Mouse (Mus musculus) erythroblast, embryonic 14.5 days (primary cell): ENCODE results near the gene Gbx1. TPM values are rescaled to one million over a fixed set of nuclear protein-coding genes. Genes with fewer than 3 reads are reported as not detected.

Source experiments
- H3K27me3 ChIP-seq: 2 replicates; pipeline ENCODE4 v1.6.1; 2012; ENCODE audit warnings: inconsistent platforms; ENCODE audit not compliant: control insufficient read depth
- H3K36me3 ChIP-seq: 2 replicates; pipeline ENCODE4 v1.6.1; 2012; ENCODE audit warnings: mild to moderate bottlenecking, inconsistent platforms; ENCODE audit not compliant: control insufficient read depth
- H3K4me1 ChIP-seq: 2 replicates; pipeline ENCODE4 v1.6.1; 2012; ENCODE audit warnings: inconsistent platforms; ENCODE audit not compliant: control insufficient read depth
- H3K4me3 ChIP-seq: replicated peaks from 2 replicates; pipeline ENCODE3; 2012; ENCODE audit warnings: moderate library complexity, mild to moderate bottlenecking, inconsistent platforms
- H3K9me3 ChIP-seq: 2 replicates; pipeline ENCODE4 v1.6.1; 2012; ENCODE audit warnings: low read length, inconsistent platforms, mixed read lengths; ENCODE audit not compliant: control insufficient read depth
- GATA1 ChIP-seq: IDR thresholded peaks from 2 replicates; pipeline ENCODE4 v1.6.1; 2012; ENCODE audit warnings: low read length, inconsistent platforms, mixed read lengths
- TAL1 ChIP-seq: IDR thresholded peaks from 3 replicates; pipeline ENCODE4 v1.6.1; 2012; ENCODE audit warnings: low read length, inconsistent platforms, mixed read lengths
- polyA plus RNA-seq: library from polyadenylated mRNA; stranded (reverse); fragments of >175 nt; gene quantifications from 2 replicates; pipeline ENCODE4 v1.2.3, GENCODE M21; 2012

Gene Gbx1
- polyA plus RNA-seq, 1 experiment, result not detected

DNA sequence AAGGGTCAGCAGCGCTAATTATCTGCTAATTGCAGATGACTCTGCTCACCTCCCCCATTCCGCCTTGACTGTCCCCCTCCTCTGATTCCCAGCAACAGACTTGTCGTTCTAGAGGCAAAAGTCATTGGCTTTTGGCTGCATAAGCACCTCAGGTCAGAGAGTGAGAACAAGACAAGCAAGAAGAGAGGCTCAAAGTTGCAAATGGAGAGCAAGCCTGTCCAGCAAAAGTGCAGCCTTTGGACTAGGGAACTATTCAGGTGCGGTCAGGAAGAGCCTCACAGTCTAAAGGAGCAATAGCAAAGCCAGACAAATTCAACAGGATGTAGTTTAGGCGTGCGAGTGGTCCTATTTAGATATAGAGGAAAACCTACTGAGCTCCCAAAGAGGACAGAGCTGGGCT lies 778 bp upstream of the Gbx1 start:
- no peak for TF ChIP-seq GATA1
- no peak for TF ChIP-seq TAL1
- Histone ChIP-seq H3K4me1 (peaks cover 2% of the 10 kb centered on the region; the same call in 1 of the 2 replicates), H3K4me3 (no peak overlapping the region), H3K9me3 (no peaks in the 10 kb centered on the region; the same call in 1 of the 2 replicates), H3K27me3 (peaks cover 81% of the 10 kb centered on the region), H3K36me3 (no peaks in the 10 kb centered on the region)

DNA sequence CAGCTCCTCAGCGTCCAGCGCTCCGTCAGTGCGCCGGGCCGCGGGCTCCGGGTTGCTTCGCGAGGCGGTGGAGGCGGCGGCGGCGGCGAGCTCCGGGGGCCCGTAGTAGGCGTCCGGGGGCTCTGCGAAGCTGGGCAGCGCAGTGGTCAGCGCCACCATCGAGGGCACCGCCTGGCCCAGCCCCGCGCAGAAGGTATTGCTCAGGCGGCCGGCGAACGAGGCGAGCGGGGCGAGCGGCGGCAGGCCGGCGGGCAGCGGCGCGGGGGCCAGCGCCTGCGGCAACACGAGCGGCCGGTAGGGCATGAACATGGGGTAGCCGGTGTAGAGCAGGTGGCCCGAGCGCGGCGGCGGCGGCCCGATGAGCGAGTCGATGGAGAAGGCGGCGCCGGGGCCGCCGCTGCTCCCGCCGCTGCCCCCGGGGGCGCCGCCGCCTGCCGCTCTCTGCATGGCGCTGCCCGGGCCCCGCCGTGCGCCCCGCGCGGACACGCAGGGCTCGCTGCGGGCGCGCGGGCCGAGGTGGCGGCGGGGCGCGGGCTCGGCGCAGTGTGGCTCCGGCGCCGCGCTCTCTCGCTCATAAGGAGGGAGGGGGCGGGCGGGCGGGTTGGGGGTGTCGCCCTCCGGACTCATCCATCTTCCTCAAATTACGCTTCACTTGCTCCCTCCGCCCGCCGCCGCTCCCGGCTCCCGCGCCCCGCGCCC lies 663 bp downstream of the Gbx1 start:
- no peaks in the 10 kb centered on the region for H3K36me3 ChIP-seq
- TF ChIP-seq GATA1 (no peak), TAL1 (no peak)
- peaks cover 2% of the 10 kb centered on the region; the same call in 1 of the 2 replicates for H3K4me1 ChIP-seq
- no peaks in the 10 kb centered on the region; the same call in 1 of the 2 replicates for H3K9me3 ChIP-seq
- H3K27me3 ChIP-seq, result peaks cover 90% of the 10 kb centered on the region
- H3K4me3 ChIP-seq, result no peak overlapping the region

DNA sequence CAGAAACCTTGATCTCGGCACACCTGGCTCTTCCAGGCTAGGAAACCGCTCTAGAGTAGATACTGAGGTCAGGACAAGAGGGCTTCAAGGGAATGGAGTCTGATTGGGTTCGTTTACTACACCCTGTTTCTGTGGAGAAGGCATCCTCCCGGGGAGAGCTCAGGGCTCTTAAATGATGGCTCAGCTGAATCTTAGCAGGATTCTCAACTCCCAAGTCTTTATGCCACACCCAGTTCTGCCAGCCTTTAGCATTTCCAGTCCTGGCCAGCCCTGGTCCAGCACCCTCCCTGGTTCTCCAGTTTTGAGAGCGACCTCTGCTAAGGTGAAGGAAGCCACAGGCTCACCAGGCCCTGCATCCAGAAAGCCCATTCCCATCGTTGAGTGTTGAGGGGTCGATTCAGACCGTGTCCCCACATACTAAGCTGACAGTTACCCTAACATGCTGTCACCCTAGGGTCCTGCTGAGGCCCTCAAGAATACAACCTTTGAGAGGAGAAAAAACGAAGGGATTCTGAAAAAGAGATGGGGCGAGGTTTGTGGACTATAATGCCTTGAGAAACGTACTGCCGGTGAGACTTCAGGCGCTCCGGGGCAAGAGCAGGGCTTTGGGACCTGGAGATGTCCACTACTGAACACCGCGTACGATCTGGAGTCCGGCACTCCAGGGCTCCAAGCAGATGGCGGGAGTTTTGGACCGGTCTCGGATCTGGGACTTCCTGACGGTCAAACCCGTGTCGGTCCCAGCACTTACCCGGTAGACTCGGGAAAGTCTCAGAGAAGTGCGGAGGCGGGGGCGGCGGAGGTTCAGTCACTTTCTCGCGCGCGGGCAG lies 1.4 kb downstream of the Gbx1 start:
- H3K36me3 ChIP-seq, result no peaks in the 10 kb centered on the region
- peaks cover 2% of the 10 kb centered on the region; the same call in 1 of the 2 replicates for H3K4me1 ChIP-seq
- H3K4me3 ChIP-seq, result no peak overlapping the region
- no peaks in the 10 kb centered on the region; the same call in 1 of the 2 replicates for H3K9me3 ChIP-seq
- TF ChIP-seq GATA1 (no peak), TAL1 (no peak)
- peaks cover 89% of the 10 kb centered on the region for H3K27me3 ChIP-seq

DNA sequence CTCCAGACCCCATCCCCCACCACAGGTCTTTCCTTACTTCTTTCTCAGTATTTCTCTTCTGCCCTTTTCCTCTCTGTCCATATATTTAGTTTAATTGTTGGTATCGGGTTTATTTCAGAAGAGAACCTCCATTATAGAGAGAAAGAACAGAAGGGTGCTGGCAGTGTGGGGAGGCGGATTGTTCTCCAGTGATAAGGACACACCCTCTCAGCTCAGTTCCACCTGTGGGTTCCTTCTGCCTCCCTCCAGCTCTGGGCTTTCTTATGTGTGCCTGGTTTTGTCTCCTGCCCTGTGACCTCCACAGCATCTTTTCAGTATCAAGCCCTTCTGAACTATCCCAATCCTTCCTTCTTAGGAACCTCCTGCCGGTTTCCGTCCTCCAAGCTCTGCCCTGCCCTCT lies 2.5 kb downstream of the Gbx1 start:
- Histone ChIP-seq H3K4me3 (no peak overlapping the region), H3K27me3 (peaks cover 92% of the 10 kb centered on the region), H3K4me1 (peaks cover 2% of the 10 kb centered on the region; the same call in 1 of the 2 replicates), H3K9me3 (no peaks in the 10 kb centered on the region; the same call in 1 of the 2 replicates), H3K36me3 (no peaks in the 10 kb centered on the region)
- no peak for TF ChIP-seq TAL1
- TF ChIP-seq GATA1, result no peak

DNA sequence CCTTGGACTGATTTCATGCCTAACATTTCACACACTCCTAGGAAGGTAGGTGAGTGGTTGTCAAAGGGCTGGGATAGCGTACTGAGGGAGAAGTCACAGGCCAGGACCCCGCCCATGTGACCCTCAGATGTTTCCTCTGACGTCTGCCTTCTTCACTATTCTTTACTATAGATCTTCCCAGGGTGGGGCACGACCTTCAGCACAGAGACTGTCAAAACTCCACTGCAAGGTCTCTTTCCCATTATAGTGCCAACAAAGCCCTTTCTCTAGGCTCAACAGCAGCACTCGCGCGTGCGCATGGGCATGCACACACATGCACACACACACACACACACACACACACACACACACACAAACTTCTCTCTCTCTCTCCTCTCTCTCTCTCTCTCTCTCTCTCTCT lies 3.2 kb downstream of the Gbx1 start:
- Histone ChIP-seq H3K27me3 (peaks cover 85% of the 10 kb centered on the region), H3K9me3 (no peaks in the 10 kb centered on the region; the same call in 1 of the 2 replicates), H3K36me3 (no peaks in the 10 kb centered on the region), H3K4me1 (peaks cover 2% of the 10 kb centered on the region; the same call in 1 of the 2 replicates), H3K4me3 (no peak overlapping the region)
- no peak for TF ChIP-seq GATA1
- no peak for TF ChIP-seq TAL1

DNA sequence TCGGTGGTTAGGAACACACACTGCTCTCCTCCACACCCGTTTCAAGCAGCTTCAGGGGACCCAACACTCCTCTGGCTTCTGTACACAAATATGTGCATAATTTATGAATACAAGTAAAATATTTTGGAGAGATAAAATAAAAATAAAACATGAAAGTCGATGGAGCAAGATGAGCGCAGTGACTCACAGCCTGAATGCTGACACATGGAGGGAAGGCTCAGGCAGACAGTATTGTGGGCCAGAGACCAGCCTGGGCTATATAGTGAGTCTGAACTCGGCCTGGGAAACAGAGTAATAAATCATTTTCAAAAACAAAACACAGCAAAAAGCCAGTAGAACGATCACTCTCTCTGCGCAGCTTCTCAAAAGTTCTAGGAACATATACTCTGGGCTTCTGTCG lies 5.6 kb downstream of the Gbx1 start:
- TF ChIP-seq TAL1 (no peak), GATA1 (no peak)
- Histone ChIP-seq H3K36me3 (no peaks in the 10 kb centered on the region), H3K4me3 (no peak overlapping the region), H3K9me3 (no peaks in the 10 kb centered on the region; the same call in 1 of the 2 replicates), H3K27me3 (peaks cover 69% of the 10 kb centered on the region), H3K4me1 (peaks cover 2% of the 10 kb centered on the region; the same call in 1 of the 2 replicates)

DNA sequence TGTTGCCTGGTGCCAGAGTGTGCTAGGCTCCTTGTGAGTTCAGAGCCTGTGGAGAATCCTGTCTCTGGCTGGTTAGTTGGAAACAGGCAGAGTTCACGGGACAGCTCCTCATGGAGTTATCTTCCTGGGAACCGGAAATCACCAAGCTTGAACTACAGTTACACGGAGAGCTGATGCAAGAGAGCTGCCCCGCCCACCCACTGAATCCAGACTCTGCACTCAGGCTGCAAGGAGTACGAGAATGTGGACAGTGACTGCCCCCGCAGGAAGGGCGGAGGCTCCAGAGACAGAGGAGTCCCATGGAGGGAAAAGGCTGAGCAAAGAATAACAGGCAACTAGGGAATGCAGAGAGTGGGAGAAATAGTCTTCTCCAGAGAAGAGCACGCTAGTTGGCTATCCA lies 14.7 kb downstream of the Gbx1 start:
- TF ChIP-seq TAL1, result no peak

DNA sequence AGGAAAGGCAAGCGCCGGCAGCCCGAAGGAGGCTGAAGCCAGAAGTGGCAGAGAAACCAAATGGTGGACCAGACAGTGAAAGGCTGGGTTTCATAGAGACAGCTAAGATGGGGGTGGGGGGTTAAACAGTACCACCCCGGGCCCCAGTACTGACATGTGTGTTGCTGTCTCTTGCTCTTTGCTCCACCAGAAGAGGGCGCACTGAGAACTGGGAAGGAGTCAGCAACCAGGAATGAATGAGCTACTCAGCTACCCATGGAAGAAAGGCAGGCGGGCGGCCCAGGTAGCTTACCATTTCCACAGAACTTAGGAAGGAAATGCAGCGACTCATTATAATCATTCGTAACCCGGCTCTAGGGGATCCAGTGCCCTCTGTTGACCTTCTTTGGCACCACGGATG lies 16.4 kb downstream of the Gbx1 start:
- TF ChIP-seq TAL1 (no peak), GATA1 (no peak)
- Histone ChIP-seq H3K36me3 (no peaks in the 10 kb centered on the region), H3K9me3 (no peaks in the 10 kb centered on the region; the same call in 1 of the 2 replicates), H3K4me3 (no peak overlapping the region), H3K4me1 (no peaks in the 10 kb centered on the region), H3K27me3 (peaks cover 9% of the 10 kb centered on the region)

More for the DNA sequence above, 14.7 kb downstream of the Gbx1 start:
- Histone ChIP-seq H3K4me1 (no peaks in the 10 kb centered on the region), H3K9me3 (no peaks in the 10 kb centered on the region; the same call in 1 of the 2 replicates), H3K36me3 (no peaks in the 10 kb centered on the region), H3K27me3 (peaks cover 9% of the 10 kb centered on the region), H3K4me3 (no peak overlapping the region)

DNA sequence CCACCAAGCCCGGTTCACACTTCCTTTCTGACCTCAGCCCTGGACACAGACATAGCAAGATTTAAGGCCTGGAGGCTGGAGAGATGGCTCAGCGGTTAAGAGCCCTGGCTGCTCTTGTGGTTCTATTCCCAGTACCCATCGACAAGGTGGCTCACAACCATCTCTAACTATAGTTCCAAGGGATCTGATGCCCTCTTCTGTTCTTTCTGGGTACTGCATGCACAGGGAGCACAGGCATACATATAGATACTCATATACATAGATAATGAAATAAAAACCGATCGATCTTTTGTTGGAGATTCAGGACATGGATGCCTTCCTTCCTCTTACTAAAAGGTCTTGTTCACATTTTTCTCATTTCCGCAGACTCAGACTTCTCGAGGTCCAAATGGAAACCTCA lies 18.6 kb downstream of the Gbx1 start:
- no peaks in the 10 kb centered on the region for H3K36me3 ChIP-seq
- H3K9me3 ChIP-seq, result no peaks in the 10 kb centered on the region; the same call in 1 of the 2 replicates
- TF ChIP-seq GATA1 (no peak), TAL1 (no peak)
- H3K27me3 ChIP-seq, result peaks cover 27% of the 10 kb centered on the region
- no peaks in the 10 kb centered on the region; the same call in 1 of the 2 replicates for H3K4me1 ChIP-seq
- no peak overlapping the region for H3K4me3 ChIP-seq
